Mouse (Mus musculus) ES-Bruce4 (cell line): ENCODE data around the gene Rap1gap2.

ENCODE experiments used
- CTCF ChIP-seq: IDR thresholded peaks from one replicate; pipeline ENCODE4 v1.8.1; 2011; ENCODE audit warnings: low read depth, low read length
- POLR2A ChIP-seq: IDR thresholded peaks from one replicate; pipeline ENCODE4 v1.8.1; 2011; ENCODE audit warnings: low read length; ENCODE audit not compliant: insufficient read depth

- TF ChIP-seq CTCF (peak; percentile 60), POLR2A (no peak)
Observed at GRCm38 (mm10) chr11:74376847-74377246, 233.9 kb downstream of the Rap1gap2 start.
